Mouse (Mus musculus) thymus, postnatal 4 days (tissue): Measurements from ENCODE around the gene Ankrd12.
"Not testable (repeated sequence)": the region's sequence is repeated elsewhere in the genome, so short reads cannot be mapped to it uniquely, and the experiment has no call there.

ENCODE experiments used
- DNase-seq: peaks from one replicate; pipeline ENCODE4 v3.0.0; 2021

Ankrd12 gene

GRCm38 (mm10) chr17:66077437-66077850 is 555 bp upstream of the Ankrd12 start:
- no peak for DNase-seq

GRCm38 (mm10) chr17:66076174-66076927 is 538 bp downstream of the Ankrd12 start:
- peak; percentile 71 for DNase-seq

- no peak for DNase-seq
Measured at GRCm38 (mm10) chr17:66075827-66076173, 1.1 kb downstream of the Ankrd12 start.

GRCm38 (mm10) chr17:66073971-66074370 is 2.9 kb downstream of the Ankrd12 start:
- DNase-seq = no peak

- not testable (repeated sequence) for DNase-seq
Measured at GRCm38 (mm10) chr17:66069036-66069435, 7.9 kb downstream of the Ankrd12 start.

GRCm38 (mm10) chr17:66065115-66065514 is 11.8 kb downstream of the Ankrd12 start:
- DNase-seq = no peak

- DNase-seq = no peak
Measured at GRCm38 (mm10) chr17:66061241-66061938, 15.5 kb downstream of the Ankrd12 start.

GRCm38 (mm10) chr17:66058160-66058559 is 18.7 kb downstream of the Ankrd12 start:
- DNase-seq = no peak

GRCm38 (mm10) chr17:66057145-66057544 is 19.7 kb downstream of the Ankrd12 start:
- DNase-seq = no peak

GRCm38 (mm10) chr17:66053349-66053748 is 23.5 kb downstream of the Ankrd12 start:
- DNase-seq = no peak

- no peak for DNase-seq
Measured at GRCm38 (mm10) chr17:66048795-66049194, 28.1 kb downstream of the Ankrd12 start.

- no peak for DNase-seq
Measured at GRCm38 (mm10) chr17:66048199-66048598, 28.7 kb downstream of the Ankrd12 start.

- not testable (repeated sequence) for DNase-seq
Measured at GRCm38 (mm10) chr17:66043679-66044078, 33.2 kb downstream of the Ankrd12 start.

GRCm38 (mm10) chr17:66041020-66041419 is 35.9 kb downstream of the Ankrd12 start:
- no peak for DNase-seq

GRCm38 (mm10) chr17:66033239-66033638 is 43.6 kb downstream of the Ankrd12 start:
- DNase-seq = no peak

- DNase-seq = no peak
Measured at GRCm38 (mm10) chr17:66031991-66032390, 44.9 kb downstream of the Ankrd12 start.

GRCm38 (mm10) chr17:66024211-66024610 is 52.7 kb downstream of the Ankrd12 start:
- no peak for DNase-seq

- DNase-seq = no peak
Measured at GRCm38 (mm10) chr17:66011790-66012189, 65.1 kb downstream of the Ankrd12 start.

- no peak for DNase-seq
Measured at GRCm38 (mm10) chr17:66007892-66008291, 69.0 kb downstream of the Ankrd12 start.

- DNase-seq = no peak
Measured at GRCm38 (mm10) chr17:66007473-66007872, 69.4 kb downstream of the Ankrd12 start.

- no peak for DNase-seq
Measured at GRCm38 (mm10) chr17:65988151-65988820, 88.6 kb downstream of the Ankrd12 start.

GRCm38 (mm10) chr17:65976720-65977119 is 100.2 kb downstream of the Ankrd12 start:
- not testable (repeated sequence) for DNase-seq

- no peak for DNase-seq
Measured at GRCm38 (mm10) chr17:65967751-65968150, 109.1 kb downstream of the Ankrd12 start.

GRCm38 (mm10) chr17:65962263-65962662 is 114.6 kb downstream of the Ankrd12 start:
- no peak for DNase-seq
